Mouse (Mus musculus) forebrain, postnatal 0 days (tissue): ENCODE results near the gene Sytl2. TPM values are rescaled to one million over a fixed set of nuclear protein-coding genes. Genes with fewer than 3 reads are reported as not detected.

Source experiments
- ATAC-seq: fragments of 200-750 bp; cut with Nextera tagmentation; 2 replicates; pipeline ENCODE4 v1.8.0; 2017; ENCODE audit warnings: mild to moderate bottlenecking, moderate library complexity
- DNase-seq: peaks from one replicate; pipeline ENCODE4 v3.0.0-alpha.2; 2015
- H3K27ac ChIP-seq: fragments of 300-500 bp; sonication (generic); 2 replicates; pipeline ENCODE4 v1.5.1; 2014; ENCODE audit warnings: low read depth, mild to moderate bottlenecking, antibody characterized with exemption, low read length, moderate library complexity, mixed read lengths
- H3K27me3 ChIP-seq: fragments of 300-500 bp; sonication (generic); 2 replicates; pipeline ENCODE4 v1.6.1; 2014; ENCODE audit warnings: mild to moderate bottlenecking, low read length, mixed read lengths; ENCODE audit not compliant: insufficient read depth
- H3K36me3 ChIP-seq: fragments of 300-500 bp; sonication (generic); 2 replicates; pipeline ENCODE4 v1.6.1; 2014; ENCODE audit warnings: mild to moderate bottlenecking, moderate library complexity; ENCODE audit not compliant: insufficient read depth
- H3K4me1 ChIP-seq: fragments of 300-500 bp; sonication (generic); 2 replicates; pipeline ENCODE4 v1.6.1; 2014; ENCODE audit warnings: antibody characterized with exemption; ENCODE audit not compliant: insufficient read depth
- H3K4me2 ChIP-seq: fragments of 300-500 bp; sonication (generic); 2 replicates; pipeline ENCODE4 v1.6.1; 2014; ENCODE audit warnings: low read depth, mild to moderate bottlenecking, moderate library complexity
- H3K4me3 ChIP-seq: fragments of 300-500 bp; sonication (generic); 2 replicates; pipeline ENCODE4 v1.5.1; 2014; ENCODE audit warnings: low read depth, low read length, mixed read lengths
- H3K9ac ChIP-seq: fragments of 300-500 bp; sonication (generic); 2 replicates; pipeline ENCODE4 v1.6.1; 2014; ENCODE audit warnings: mild to moderate bottlenecking
- H3K9me3 ChIP-seq: fragments of 300-500 bp; sonication (generic); 2 replicates; pipeline ENCODE4 v1.6.1; 2016; ENCODE audit warnings: low read length
- CTCF ChIP-seq: sonication (generic); IDR thresholded peaks from 2 replicates; pipeline ENCODE4 v1.5.1; 2016; ENCODE audit warnings: antibody characterized with exemption, control low read depth, low read depth
- WGBS: fragments of 180-500 bp; shearing (Covaris S2); extraction: QIAGEN DNeasy Blood & Tissue Kit; methylation state at CpG from one replicate; pipeline ENCODE4 v1.1.7; 2014; 5-methylcytosine and 5-hydroxymethylcytosine counted together
- polyA plus RNA-seq: library from polyadenylated mRNA; unstranded; fragments of >200 nt; fragmentation: Nextera tagmentation; extraction: Ambion mirVana; gene quantifications from 2 replicates; pipeline ENCODE4 v1.2.1, GENCODE M21; 2015
- total RNA-seq: library from RNA; depleted of rRNA; stranded (reverse); fragments of >200 nt; gene quantifications from 2 replicates; pipeline ENCODE4 v1.2.3, GENCODE M21; 2014; rRNA removed

Sytl2 gene
- total RNA-seq (6.4 and 6.5 TPM in 2 replicates), polyA plus RNA-seq (4.9 and 5.2 TPM in 2 replicates)

DNA sequence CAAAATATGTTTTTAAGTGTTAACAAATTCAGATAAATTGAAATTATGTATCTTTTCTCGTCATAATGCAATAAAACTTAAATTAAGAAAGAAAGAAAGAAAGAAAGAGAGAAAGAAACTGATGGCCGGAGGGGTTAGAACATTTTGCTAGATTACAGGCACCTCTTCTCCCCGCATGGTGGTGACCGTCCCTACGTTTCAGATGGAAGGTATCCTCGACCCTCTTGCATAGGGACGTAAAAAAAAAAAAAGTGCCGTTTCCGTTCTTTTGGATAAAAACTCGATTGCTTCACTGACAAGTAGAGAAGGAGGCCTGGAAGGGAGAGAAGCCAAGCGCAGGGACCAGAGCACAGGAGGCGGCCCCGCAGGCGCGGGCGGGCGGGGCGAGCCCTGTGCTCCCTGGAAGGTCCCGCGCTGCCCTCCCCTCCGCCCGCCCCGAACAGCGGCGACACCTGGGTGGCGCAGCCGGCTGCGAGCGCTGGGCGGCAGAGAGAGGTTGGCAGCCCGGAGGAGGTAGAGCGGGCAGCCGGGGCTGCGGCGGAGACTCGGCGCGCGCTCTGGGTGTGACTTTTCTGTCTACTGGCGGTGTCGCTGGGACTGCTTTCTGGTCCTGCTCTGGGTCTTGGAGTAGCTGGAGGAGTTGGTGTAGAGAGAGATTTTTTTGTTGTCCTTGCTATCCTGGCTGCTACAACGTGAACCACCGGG is at the start of gene Sytl2:
Sytl2 (plus strand) TSS at position 311 of the 705 bp plus-strand sequence.
- H3K27me3 ChIP-seq = peaks cover 3% of the 10 kb centered on the region; the same call in 1 of the 2 replicates
- DNase-seq (peak; percentile 37), ATAC-seq (peak; percentile 71)
- no peaks in the 10 kb centered on the region for H3K9me3 ChIP-seq
- H3K4me2 ChIP-seq = peak within 1 kb of the TSS; percentile 100
- 3% methylated on average over 38 of the region's 43 CpGs for WGBS
- H3K4me1 ChIP-seq = no peaks in the 10 kb centered on the region
- peak within 1 kb of the TSS; percentile 67 for H3K4me3 ChIP-seq
- peak within 1 kb of the TSS; percentile 54 for H3K9ac ChIP-seq
- H3K27ac ChIP-seq = no peak within 1 kb of the TSS
- no peaks in the 10 kb centered on the region for H3K36me3 ChIP-seq
- no peak for TF ChIP-seq CTCF

DNA sequence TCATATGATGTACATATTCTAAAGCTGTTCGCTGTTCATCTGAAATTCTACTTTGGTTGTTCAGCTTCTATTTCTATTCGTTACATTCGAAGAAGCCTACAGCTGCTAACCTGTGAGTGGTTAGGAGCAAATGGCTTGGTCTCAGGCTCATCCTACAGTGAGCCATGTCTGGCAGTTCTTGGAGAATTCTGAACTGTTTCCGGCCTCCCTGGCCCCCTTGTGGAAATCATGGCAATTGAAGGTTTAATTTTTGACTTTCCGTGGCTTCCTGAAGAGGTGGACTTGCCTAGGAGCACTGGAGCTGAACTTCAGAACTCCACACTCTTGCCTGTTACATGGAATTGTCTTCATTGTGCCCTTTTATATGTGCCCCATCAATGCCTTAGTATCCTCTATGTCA is 49.1 kb upstream of the Sytl2 start:
- no peak for ATAC-seq
- DNase-seq = no peak
- Histone ChIP-seq H3K27me3 (no peaks in the 10 kb centered on the region), H3K27ac (no peak overlapping the region), H3K4me3 (no peak overlapping the region), H3K4me1 (no peaks in the 10 kb centered on the region), H3K36me3 (no peaks in the 10 kb centered on the region), H3K9me3 (no peaks in the 10 kb centered on the region), H3K4me2 (no peak overlapping the region), H3K9ac (no peak overlapping the region)
- 71% methylated on average over 5 of the region's 5 CpGs for WGBS
- TF ChIP-seq CTCF = peak; percentile 38; the same call in 1 of the 2 replicates

DNA sequence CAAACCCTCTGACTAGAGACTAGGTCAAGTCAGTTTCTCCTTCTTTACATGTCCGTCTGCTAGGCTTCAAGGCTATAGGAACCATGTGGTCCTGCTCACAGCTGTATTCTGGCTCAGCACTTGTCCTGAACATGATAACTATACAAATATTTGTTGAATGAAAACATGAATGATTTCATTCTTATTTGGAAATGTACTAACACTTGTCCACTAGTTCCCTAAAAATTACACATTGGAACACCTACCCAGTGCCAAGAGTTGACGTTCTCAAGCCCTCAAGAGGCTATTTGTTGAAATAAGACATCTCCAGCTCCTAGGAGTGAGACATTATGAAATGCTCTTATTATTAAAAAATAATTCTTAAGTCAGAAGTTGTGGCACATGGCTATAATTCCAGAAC is 43.4 kb upstream of the Sytl2 start:
- WGBS = 88% methylated on average over 2 of the region's 2 CpGs
- Histone ChIP-seq H3K27me3 (no peaks in the 10 kb centered on the region), H3K4me1 (no peaks in the 10 kb centered on the region)

DNA sequence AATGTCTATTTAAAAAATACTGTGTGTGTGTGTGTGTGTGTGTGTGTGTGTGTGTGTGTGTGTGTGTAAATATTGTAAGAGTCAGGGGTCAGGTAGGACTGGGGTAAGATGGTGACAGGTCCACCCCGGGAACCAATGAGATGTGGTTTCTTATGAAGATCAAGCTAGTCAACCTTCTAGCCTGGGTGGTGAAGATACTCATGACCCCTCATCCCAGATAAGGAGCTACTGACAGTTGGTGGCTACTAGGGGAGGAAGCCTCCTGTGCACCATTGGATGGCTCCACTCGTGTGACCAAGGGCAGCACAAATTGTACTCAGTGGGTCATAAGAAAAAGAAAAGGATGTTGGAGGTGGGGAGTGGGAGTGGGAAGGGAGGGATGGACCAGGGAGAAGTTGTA is 42.2 kb upstream of the Sytl2 start:
- Histone ChIP-seq H3K36me3 (no peaks in the 10 kb centered on the region), H3K27ac (no peak overlapping the region), H3K4me1 (no peaks in the 10 kb centered on the region), H3K9me3 (no peaks in the 10 kb centered on the region), H3K4me3 (no peak overlapping the region), H3K4me2 (no peak overlapping the region), H3K9ac (no peak overlapping the region), H3K27me3 (no peaks in the 10 kb centered on the region)
- no peak for DNase-seq
- ATAC-seq = no peak
- no peak for TF ChIP-seq CTCF
- WGBS = 95% methylated on average over 2 of the region's 2 CpGs

More for the DNA sequence above, 43.4 kb upstream of the Sytl2 start:
- no peak for TF ChIP-seq CTCF
- Histone ChIP-seq H3K9ac (no peak overlapping the region), H3K9me3 (no peaks in the 10 kb centered on the region), H3K4me3 (no peak overlapping the region), H3K36me3 (no peaks in the 10 kb centered on the region), H3K4me2 (no peak overlapping the region), H3K27ac (no peak overlapping the region)
- ATAC-seq (no peak), DNase-seq (no peak)

DNA sequence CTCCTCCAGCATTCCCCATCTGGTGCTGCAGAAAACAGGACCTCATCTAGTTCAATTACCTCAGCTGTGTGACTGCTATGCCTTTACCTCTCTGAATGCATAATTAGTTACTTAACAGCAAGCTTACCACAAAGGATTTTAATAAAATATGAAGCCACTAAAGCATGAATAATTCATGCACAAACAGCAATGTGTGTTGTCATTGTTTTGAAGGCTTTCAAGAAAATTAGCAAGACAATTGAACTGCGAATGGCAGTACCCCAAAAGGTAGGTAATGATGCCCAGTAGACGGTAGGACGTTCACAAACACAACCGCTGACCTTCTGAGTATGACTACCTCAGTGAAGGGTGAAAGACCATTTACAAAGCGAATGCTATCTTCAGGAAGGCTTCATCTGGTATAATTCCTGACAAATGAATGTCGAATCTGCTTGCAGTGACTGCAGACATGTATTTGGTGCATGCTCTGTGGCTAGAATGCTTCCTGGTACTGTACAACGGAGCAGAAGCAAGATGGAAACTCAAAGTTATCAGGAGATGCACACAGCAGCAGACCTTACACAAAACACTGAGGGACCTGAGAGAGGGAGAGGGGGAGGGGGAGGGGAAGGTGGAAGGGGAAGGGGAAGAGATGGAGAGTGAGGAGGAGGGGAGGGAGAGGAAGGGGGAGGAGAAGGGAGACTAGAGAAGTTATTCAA is 40.0 kb upstream of the Sytl2 start:
- DNase-seq = peak; percentile 69
- 7% methylated on average over 7 of the region's 7 CpGs for WGBS
- peak overlapping the region; percentile 38 for H3K4me2 ChIP-seq
- H3K27me3 ChIP-seq = no peaks in the 10 kb centered on the region
- peak; percentile 82 for ATAC-seq
- H3K27ac ChIP-seq = peak overlapping the region; percentile 70
- H3K36me3 ChIP-seq = no peaks in the 10 kb centered on the region
- peak overlapping the region; percentile 14; the same call in 1 of the 2 replicates for H3K4me3 ChIP-seq
- 0 out of 2 replicates have a peak, but pooled peaks cover 5% of the 10 kb centered on the region for H3K4me1 ChIP-seq
- TF ChIP-seq CTCF = no peak
- H3K9ac ChIP-seq = peak overlapping the region; percentile 31; the same call in 1 of the 2 replicates
- no peaks in the 10 kb centered on the region for H3K9me3 ChIP-seq

DNA sequence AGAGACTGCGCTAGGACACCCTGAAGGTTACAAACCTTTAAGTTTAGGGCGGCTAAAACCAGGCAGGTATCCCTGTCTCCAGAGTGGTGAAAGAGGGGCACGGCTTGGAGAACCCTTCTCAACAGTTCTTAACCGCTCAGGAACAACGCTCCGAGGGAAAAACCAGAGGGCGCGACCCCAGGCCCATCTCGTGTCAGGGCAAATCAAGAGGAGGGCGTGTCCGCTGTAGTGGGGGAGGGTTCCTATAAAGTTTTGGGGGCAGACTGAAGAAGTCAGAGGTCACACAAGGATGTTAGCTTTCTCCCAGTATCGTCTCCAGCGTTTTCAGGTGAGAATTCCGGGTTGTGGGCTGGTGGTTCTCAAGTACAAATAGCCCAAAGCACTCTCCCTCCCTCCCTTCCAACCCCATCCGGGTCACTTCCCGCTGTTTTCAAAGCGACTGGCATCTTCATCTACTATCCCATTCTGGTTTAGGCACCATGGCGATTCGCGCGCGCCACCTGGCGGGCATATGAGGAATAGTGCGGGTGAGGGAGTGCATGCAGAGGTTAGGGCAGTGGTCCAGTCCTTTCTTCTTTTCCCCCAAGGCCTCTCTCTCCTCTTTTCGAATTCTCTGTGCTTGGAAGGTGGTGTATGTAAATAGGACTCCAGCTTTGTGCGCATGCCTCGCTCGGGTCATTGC is 36.6 kb upstream of the Sytl2 start, which contains the start of gene Ccdc83:
Ccdc83 (minus strand) TSS at position 489 of the 682 bp plus-strand sequence.
- Histone ChIP-seq H3K36me3 (no peaks in the 10 kb centered on the region), H3K4me2 (peak within 1 kb of the TSS; percentile 45), H3K9me3 (no peaks in the 10 kb centered on the region), H3K27me3 (no peaks in the 10 kb centered on the region), H3K4me1 (0 out of 2 replicates have a peak, but pooled peaks cover 5% of the 10 kb centered on the region), H3K9ac (0 out of 2 replicates have a peak within 1 kb of the TSS, but pooled peaks have one; percentile 15), H3K4me3 (peak within 1 kb of the TSS; percentile 16; the same call in 1 of the 2 replicates), H3K27ac (no peak within 1 kb of the TSS)
- ATAC-seq = peak; percentile 87
- peak; percentile 98 for TF ChIP-seq CTCF
- DNase-seq = peak; percentile 85
- 6% methylated on average over 28 of the region's 28 CpGs for WGBS
